Mouse (Mus musculus): ENCODE results near the gene Hrk. TPM values are rescaled to one million over a fixed set of nuclear protein-coding genes. Genes with fewer than 3 reads are reported as not detected.
A peak's percentile ranks its signal among the peaks of the same experiment; 100 is the strongest.

Gene Hrk
- polyA plus RNA-seq, 1 experiment from 2014 or later = 0.04 TPM

DNA sequence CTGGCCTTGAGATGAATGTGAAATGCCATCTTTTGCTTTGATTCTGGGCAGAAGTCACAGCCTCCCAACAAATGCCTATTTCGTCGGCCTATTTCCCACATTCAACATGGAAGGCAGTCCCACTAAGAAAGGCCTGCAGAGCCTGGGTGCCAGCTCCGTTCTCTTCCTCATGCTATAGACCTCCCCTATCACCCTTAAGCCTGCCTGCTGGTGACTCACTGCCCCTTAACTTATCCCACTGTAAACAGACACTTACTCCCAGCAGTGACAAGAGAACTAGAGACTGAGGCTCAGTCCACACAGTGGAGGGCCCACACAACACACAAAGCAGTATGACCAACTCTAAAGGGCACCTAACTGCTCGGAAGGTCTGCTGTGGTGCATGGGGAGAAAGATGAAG lies 20.1 kb upstream of the Hrk start:
- H3K9me3 ChIP-seq = no peaks in the 10 kb centered on the region
- H3K4me3 ChIP-seq = no peak overlapping the region
- no peak overlapping the region for H3K27ac ChIP-seq
- H3K36me3 ChIP-seq (replicated peaks) = peaks cover 60% of the 10 kb centered on the region
- 0 out of 2 replicates have a peak, but pooled peaks cover 5% of the 10 kb centered on the region for H3K4me1 ChIP-seq
- DNase-seq (ENCODE audit: extremely low spot score, low spot score) = no peak
- H3K27me3 ChIP-seq (ENCODE audit: poor library complexity, severe bottlenecking) = no peaks in the 10 kb centered on the region
- WGBS = 92% methylated on average over 4 of the region's 4 CpGs

DNA sequence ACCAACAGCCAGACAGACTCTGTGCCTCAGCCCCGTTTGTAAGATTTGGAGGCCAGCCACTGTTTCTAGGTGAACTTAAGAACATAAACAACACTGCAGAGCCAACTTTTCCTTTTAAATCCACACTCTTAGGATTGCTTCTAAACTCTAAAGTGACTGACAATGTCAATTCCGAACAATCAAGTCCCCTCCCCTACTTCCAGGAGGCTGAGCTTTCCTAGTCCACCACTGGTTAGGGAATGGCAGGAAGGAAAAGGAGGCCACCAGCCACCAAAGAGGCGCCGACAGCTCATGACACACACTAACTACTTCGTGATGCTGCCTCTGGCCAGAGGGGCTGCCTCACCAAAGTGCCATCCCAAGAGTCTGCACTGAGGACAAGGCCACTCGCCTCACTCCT lies 19.7 kb upstream of the Hrk start:
- 89% methylated on average over 6 of the region's 6 CpGs for WGBS
- Histone ChIP-seq H3K36me3 (replicated peaks) (peaks cover 57% of the 10 kb centered on the region), H3K27me3 (ENCODE audit: poor library complexity, severe bottlenecking) (no peaks in the 10 kb centered on the region), H3K27ac (no peak overlapping the region), H3K4me1 (0 out of 2 replicates have a peak, but pooled peaks cover 5% of the 10 kb centered on the region), H3K4me3 (no peak overlapping the region), H3K9me3 (no peaks in the 10 kb centered on the region)
- no peak for DNase-seq (ENCODE audit: extremely low spot score, low spot score)

DNA sequence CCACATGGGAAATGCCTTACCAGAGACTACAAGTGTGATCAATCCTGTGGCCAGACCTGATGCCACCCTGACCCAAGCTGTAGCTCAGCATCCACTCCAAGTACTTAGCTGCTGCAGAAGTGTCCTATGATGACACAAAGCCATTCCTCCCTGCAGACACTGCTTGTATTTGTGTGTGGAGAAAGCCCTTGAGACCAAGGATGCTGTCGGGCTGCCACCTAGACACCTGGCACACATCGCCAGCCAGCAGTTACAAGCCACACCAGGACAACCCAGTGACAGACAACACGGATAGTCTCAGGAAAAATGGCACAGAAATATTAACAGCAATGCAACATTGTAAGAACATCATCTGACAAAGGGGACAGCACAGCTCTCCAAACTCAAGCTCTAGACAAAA lies 19.0 kb upstream of the Hrk start:
- Histone ChIP-seq H3K27ac (no peak overlapping the region), H3K9me3 (no peaks in the 10 kb centered on the region), H3K4me1 (0 out of 2 replicates have a peak, but pooled peaks cover 5% of the 10 kb centered on the region), H3K36me3 (replicated peaks) (peaks cover 57% of the 10 kb centered on the region), H3K4me3 (no peak overlapping the region), H3K27me3 (ENCODE audit: poor library complexity, severe bottlenecking) (no peaks in the 10 kb centered on the region)
- 94% methylated on average over 3 of the region's 3 CpGs for WGBS
- no peak for DNase-seq (ENCODE audit: extremely low spot score, low spot score)

DNA sequence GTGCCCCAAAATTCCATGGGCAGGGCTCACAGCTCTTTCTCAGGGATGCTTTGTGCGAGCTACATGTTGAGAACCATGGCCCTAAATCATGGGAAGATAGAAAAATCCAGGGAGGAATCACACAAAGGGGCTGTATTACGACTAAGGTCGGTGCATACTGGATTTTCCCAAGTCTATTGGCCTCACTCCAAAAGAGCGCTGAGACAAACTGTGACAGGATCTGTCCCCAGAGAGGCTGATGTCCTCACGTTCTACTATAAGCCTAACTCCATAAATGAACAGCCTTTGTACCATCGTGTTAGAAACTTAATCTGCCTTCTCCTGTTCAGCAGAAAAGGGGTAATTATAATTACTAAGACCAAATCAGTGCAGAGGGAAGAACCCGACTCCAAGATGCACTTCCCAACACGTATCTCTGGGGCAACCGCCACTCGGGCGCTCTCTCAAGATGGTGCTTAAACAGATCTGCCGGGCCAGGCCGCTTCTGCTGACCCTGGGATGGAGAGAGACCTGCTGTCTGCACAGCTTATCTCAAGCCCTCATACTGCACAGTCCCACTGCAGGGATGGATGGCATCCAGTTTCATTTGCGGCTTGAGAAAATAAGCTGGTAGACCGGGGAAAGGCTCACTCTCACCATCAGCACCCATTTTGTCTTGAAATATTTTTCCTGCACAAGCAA lies 18.3 kb upstream of the Hrk start:
- peaks cover 56% of the 10 kb centered on the region for H3K36me3 ChIP-seq (replicated peaks)
- no peak overlapping the region for H3K4me3 ChIP-seq
- DNase-seq (ENCODE audit: extremely low spot score, low spot score) = no peak
- WGBS = 88% methylated on average over 15 of the region's 15 CpGs
- no peaks in the 10 kb centered on the region for H3K27me3 ChIP-seq (ENCODE audit: poor library complexity, severe bottlenecking)
- H3K4me1 ChIP-seq = 0 out of 2 replicates have a peak, but pooled peaks cover 5% of the 10 kb centered on the region
- no peak overlapping the region for H3K27ac ChIP-seq
- H3K9me3 ChIP-seq = no peaks in the 10 kb centered on the region

GRCm38 (mm10) chr5:118147264-118147663 lies 17.2 kb upstream of the Hrk start:
- WGBS = 84% methylated on average over 10 of the region's 10 CpGs
- Histone ChIP-seq H3K4me3 (no peak overlapping the region), H3K9me3 (no peaks in the 10 kb centered on the region), H3K27ac (no peak overlapping the region), H3K27me3 (ENCODE audit: poor library complexity, severe bottlenecking) (no peaks in the 10 kb centered on the region), H3K36me3 (replicated peaks) (peaks cover 56% of the 10 kb centered on the region), H3K4me1 (0 out of 2 replicates have a peak, but pooled peaks cover 5% of the 10 kb centered on the region)
- no peak for DNase-seq (ENCODE audit: extremely low spot score, low spot score)

DNA sequence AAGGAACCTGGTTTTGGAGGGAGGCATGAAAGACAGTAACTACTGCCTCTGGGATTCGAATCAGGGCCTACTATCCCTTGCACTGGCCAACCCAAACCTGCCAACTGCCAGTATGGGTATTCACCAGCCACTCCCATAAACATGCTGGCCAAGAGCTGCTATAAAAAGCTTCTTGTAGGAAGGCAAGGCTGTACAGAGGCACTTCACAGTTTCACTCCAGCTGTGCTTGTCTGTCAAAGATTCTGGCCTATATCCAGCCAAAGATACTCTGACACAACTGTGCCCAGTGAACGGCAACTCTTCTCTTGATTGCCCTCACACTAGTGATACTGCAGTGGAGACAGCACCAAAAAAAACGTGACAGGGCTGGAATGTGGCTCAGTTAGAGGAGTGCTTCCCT lies 14.7 kb upstream of the Hrk start:
- WGBS = 83% methylated on average over 3 of the region's 3 CpGs
- Histone ChIP-seq H3K4me3 (no peak overlapping the region), H3K27ac (no peak overlapping the region), H3K27me3 (ENCODE audit: poor library complexity, severe bottlenecking) (no peaks in the 10 kb centered on the region), H3K9me3 (no peaks in the 10 kb centered on the region), H3K4me1 (peaks cover 27% of the 10 kb centered on the region), H3K36me3 (replicated peaks) (peaks cover 59% of the 10 kb centered on the region)
- DNase-seq (ENCODE audit: extremely low spot score, low spot score) = no peak

DNA sequence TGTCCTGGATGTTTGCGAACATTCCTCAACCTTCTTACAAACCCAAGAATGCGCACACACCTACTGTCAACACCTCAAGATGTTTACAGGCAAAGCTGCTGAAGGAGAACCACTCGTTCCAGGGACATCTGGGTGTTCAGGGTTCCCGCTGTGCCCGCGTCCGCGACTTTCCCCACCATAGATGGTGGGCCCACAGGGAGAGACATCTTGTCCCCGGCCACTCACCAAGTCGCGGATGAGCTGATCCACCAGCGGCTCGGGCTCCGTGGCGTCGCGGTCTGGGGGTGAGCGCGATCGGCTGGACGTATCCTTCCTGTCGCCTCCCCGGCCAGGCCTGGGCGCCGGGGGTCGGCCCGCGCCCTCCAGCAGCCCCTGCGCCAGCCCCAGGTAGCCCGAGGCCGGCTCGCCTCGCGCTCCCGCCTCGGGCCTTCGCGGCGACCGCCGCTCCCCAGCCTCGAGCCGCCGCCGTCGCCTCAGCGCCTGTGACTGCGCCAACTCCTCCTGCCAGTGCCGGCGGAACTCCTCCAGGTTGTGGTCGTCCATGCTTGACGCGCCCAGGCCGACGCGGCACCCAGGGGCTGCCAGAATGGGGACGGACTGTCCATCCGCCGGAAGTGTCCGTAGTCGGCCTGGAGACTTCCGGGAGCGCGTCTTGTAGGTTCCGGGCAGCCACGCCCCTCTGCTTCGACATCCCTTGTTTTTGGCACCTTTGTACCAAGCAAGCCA lies 9.4 kb upstream of the Hrk start, which contains the start of gene Fbxw8:
Gene Fbxw8, minus strand, starts transcription at position 626 of the 726 bp plus-strand sequence.
- H3K9me3 ChIP-seq = no peaks in the 10 kb centered on the region
- peak; percentile 91 for DNase-seq (ENCODE audit: extremely low spot score, low spot score)
- peaks cover 29% of the 10 kb centered on the region for H3K4me1 ChIP-seq
- H3K36me3 ChIP-seq (replicated peaks) = peaks cover 34% of the 10 kb centered on the region
- no peaks in the 10 kb centered on the region for H3K27me3 ChIP-seq (ENCODE audit: poor library complexity, severe bottlenecking)
- H3K4me3 ChIP-seq = peak within 1 kb of the TSS; percentile 99
- under 1% methylated on average over 67 of the region's 67 CpGs for whole genome bisulfite sequencing
- H3K27ac ChIP-seq = peak within 1 kb of the TSS; percentile 90

GRCm38 (mm10) chr5:118155565-118155947 lies 8.9 kb upstream of the Hrk start:
- Histone ChIP-seq H3K9me3 (no peaks in the 10 kb centered on the region), H3K4me1 (peaks cover 29% of the 10 kb centered on the region), H3K36me3 (replicated peaks) (peaks cover 29% of the 10 kb centered on the region), H3K27me3 (ENCODE audit: poor library complexity, severe bottlenecking) (peaks cover 3% of the 10 kb centered on the region; the same call in 1 of the 2 replicates), H3K4me3 (peak overlapping the region; percentile 99), H3K27ac (peak overlapping the region; percentile 90)
- DNase-seq (ENCODE audit: extremely low spot score, low spot score) = no peak
- 27% methylated on average over 9 of the region's 9 CpGs for WGBS

GRCm38 (mm10) chr5:118156976-118157375 lies 7.5 kb upstream of the Hrk start:
- Histone ChIP-seq H3K9me3 (no peaks in the 10 kb centered on the region), H3K27ac (no peak overlapping the region), H3K4me3 (no peak overlapping the region), H3K27me3 (ENCODE audit: poor library complexity, severe bottlenecking) (peaks cover 18% of the 10 kb centered on the region), H3K4me1 (peaks cover 29% of the 10 kb centered on the region), H3K36me3 (replicated peaks) (peaks cover 16% of the 10 kb centered on the region)
- DNase-seq (ENCODE audit: extremely low spot score, low spot score) = no peak
- WGBS = 76% methylated on average over 4 of the region's 4 CpGs

DNA sequence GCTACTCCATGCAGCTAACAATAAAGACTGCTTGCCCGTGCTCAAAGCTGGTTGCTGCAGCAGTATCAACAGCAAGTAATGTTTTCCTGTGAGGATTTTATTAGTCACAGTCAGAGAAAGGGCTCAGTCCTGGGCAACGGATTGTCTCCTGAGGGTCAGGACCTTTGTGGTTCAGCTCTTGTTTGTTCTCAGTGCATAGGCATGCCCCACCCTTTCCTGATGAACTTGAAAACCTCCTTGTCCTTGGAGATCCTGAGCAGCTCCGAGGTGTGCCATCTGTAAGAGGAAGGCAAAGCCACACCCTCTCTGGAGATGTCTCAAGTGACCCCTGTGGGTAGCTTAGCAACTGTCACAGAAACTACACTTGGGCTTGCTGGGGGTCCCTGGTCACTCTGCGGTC lies 3.8 kb upstream of the Hrk start:
- H3K27me3 ChIP-seq (ENCODE audit: poor library complexity, severe bottlenecking) = peaks cover 43% of the 10 kb centered on the region
- no peaks in the 10 kb centered on the region for H3K36me3 ChIP-seq (replicated peaks)
- no peak overlapping the region for H3K4me3 ChIP-seq
- no peak overlapping the region for H3K27ac ChIP-seq
- H3K4me1 ChIP-seq = peaks cover 1% of the 10 kb centered on the region; the same call in 1 of the 2 replicates
- 46% methylated on average over 4 of the region's 4 CpGs for WGBS
- DNase-seq (ENCODE audit: extremely low spot score, low spot score) = no peak
- no peaks in the 10 kb centered on the region for H3K9me3 ChIP-seq

DNA sequence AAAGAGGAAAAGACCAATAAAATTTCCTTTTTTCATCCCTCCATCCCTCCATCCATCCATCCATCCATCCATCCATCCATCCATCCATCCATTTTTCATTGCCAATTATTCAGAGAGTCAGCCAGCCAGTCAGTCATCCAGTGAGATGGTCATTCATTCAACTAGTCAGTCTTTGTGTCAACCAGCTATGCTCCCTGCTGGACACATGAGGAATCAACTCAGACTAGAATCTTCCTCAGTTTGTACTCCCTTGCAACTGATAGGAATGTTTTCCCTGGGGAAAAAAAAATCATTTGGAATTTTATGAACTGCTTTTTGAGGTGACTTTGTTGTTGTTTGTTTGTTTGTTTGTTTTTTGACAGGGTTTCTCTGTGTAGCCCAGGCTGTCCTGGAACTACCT lies 1.0 kb downstream of the Hrk start:
- no peak overlapping the region for H3K4me3 ChIP-seq
- H3K27ac ChIP-seq = no peak overlapping the region
- no peaks in the 10 kb centered on the region for H3K9me3 ChIP-seq
- H3K27me3 ChIP-seq (ENCODE audit: poor library complexity, severe bottlenecking) = peaks cover 88% of the 10 kb centered on the region
- peaks cover 15% of the 10 kb centered on the region for H3K4me1 ChIP-seq
- DNase-seq (ENCODE audit: extremely low spot score, low spot score) = no peak
- no peaks in the 10 kb centered on the region for H3K36me3 ChIP-seq (replicated peaks)

GRCm38 (mm10) chr5:118167561-118167995 lies 3.1 kb downstream of the Hrk start:
- peaks cover 88% of the 10 kb centered on the region for H3K27me3 ChIP-seq (ENCODE audit: poor library complexity, severe bottlenecking)
- no peak overlapping the region for H3K27ac ChIP-seq
- no peak overlapping the region for H3K4me3 ChIP-seq
- H3K36me3 ChIP-seq (replicated peaks) = no peaks in the 10 kb centered on the region
- WGBS = 71% methylated on average over 8 of the region's 8 CpGs
- no peaks in the 10 kb centered on the region for H3K9me3 ChIP-seq
- peaks cover 37% of the 10 kb centered on the region for H3K4me1 ChIP-seq
- DNase-seq (ENCODE audit: extremely low spot score, low spot score) = no peak
